Mouse (Mus musculus): ENCODE measurements around the gene Nfic.

GRCm38 (mm10) chr10:81495616-81496263 is 40.3 kb upstream of the Nfic start:
- no peak for TF ChIP-seq EP300 (IDR thresholded peaks at IDR 0.05; ENCODE audit: insufficient read depth, low read depth, low read length)
- no peak for TF ChIP-seq CTCF (IDR thresholded peaks at IDR 0.05; ENCODE audit: low read depth, low read length)
- no peak for TF ChIP-seq POLR2A (IDR thresholded peaks at IDR 0.05; ENCODE audit: insufficient read depth, low read length)

Data from ES-Bruce4 (cell line).